Mouse (Mus musculus) MEL (cell line): ENCODE results near the gene Utrn. TPM values are rescaled to one million over a fixed set of nuclear protein-coding genes. Genes with fewer than 3 reads are reported as not detected.

Source experiments
- DNase-seq: peaks from one replicate; pipeline ENCODE4 v3.0.0; 2011; ENCODE audit warnings: low read depth, low spot score
- H3K27ac ChIP-seq: 2 replicates; pipeline ENCODE4 v1.5.1; 2012; ENCODE audit warnings: low read depth, mild to moderate bottlenecking, control low read depth, low read length, moderate library complexity; ENCODE audit not compliant: control insufficient read depth
- H3K27me3 ChIP-seq, 2 experiments: fragments of 150-350 bp in 1 of 2; sonication (generic) in 1 of 2; 2 replicates each; pipeline ENCODE4 v1.6.1; 2012; ENCODE audit warnings: low read length in 2 of 2, mild to moderate bottlenecking in 2 of 2, improper control_type of control experiment in 1 of 2, moderate library complexity in 1 of 2; ENCODE audit not compliant: insufficient read depth in 2 of 2, control insufficient read depth in 1 of 2
- H3K36me3 ChIP-seq, 2 experiments: 2 replicates each; pipeline ENCODE4 v1.6.1; 2012 to 2014; ENCODE audit warnings: low read length in 2 of 2, improper control_type of control experiment in 1 of 2, inconsistent platforms in 1 of 2, mild to moderate bottlenecking in 1 of 2; ENCODE audit not compliant: insufficient read depth in 2 of 2, control insufficient read depth in 1 of 2
- H3K4me1 ChIP-seq, 2 experiments: fragments of 150-350 bp in 1 of 2; sonication (generic) in 1 of 2; 2 replicates each; pipeline ENCODE4 v1.6.1; 2012; ENCODE audit warnings: low read length in 2 of 2, improper control_type of control experiment in 1 of 2, mild to moderate bottlenecking in 1 of 2; ENCODE audit not compliant: insufficient read depth in 2 of 2, control insufficient read depth in 1 of 2
- H3K4me3 ChIP-seq, 2 experiments: fragments of 150-350 bp in 1 of 2; sonication (generic) in 1 of 2; 2 replicates each; pipeline ENCODE4 v1.5.1; 2012; ENCODE audit warnings: low read depth in 2 of 2, low read length in 2 of 2, mild to moderate bottlenecking in 2 of 2, moderate library complexity in 2 of 2, control low read depth in 1 of 2, improper control_type of control experiment in 1 of 2; ENCODE audit not compliant: control insufficient read depth in 1 of 2, insufficient read depth in 1 of 2
- H3K79me2 ChIP-seq: 2 replicates; pipeline ENCODE4 v1.6.1; 2012; ENCODE audit warnings: mild to moderate bottlenecking, low read length, moderate library complexity; ENCODE audit not compliant: control insufficient read depth, poor library complexity, insufficient read depth
- H3K9ac ChIP-seq: 2 replicates; pipeline ENCODE4 v1.6.1; 2012; ENCODE audit warnings: low read depth, mild to moderate bottlenecking, control low read depth, low read length, moderate library complexity; ENCODE audit not compliant: control insufficient read depth, poor library complexity, severe bottlenecking
- H3K9me3 ChIP-seq: fragments of 150-350 bp; sonication (generic); replicated peaks from 2 replicates; pipeline ENCODE4 v1.6.1; 2012; ENCODE audit warnings: mild to moderate bottlenecking, low read length, improper control_type of control experiment, moderate library complexity; ENCODE audit not compliant: insufficient read depth
- CHD2 ChIP-seq: IDR thresholded peaks from 2 replicates; pipeline ENCODE4 v1.6.1; 2011; ENCODE audit warnings: low read length, improper control_type of control experiment
- E2F4 ChIP-seq: IDR thresholded peaks from 2 replicates; pipeline ENCODE4 v1.6.1; 2011; ENCODE audit warnings: low read depth, low read length, improper control_type of control experiment, borderline replicate concordance
- EP300 ChIP-seq, 2 experiments: IDR thresholded peaks; 2 replicates each; pipeline ENCODE4 v1.6.1; 2011; ENCODE audit warnings: improper control_type of control experiment in 2 of 2, low read length in 2 of 2, low read depth in 1 of 2, mild to moderate bottlenecking in 1 of 2
- GABPA ChIP-seq: IDR thresholded peaks from 2 replicates; pipeline ENCODE4 v1.6.1; 2012; ENCODE audit warnings: low read depth, mild to moderate bottlenecking, inconsistent platforms, low read length, improper control_type of control experiment, moderate library complexity
- JUND ChIP-seq: IDR thresholded peaks from 2 replicates; pipeline ENCODE4 v1.6.1; 2011; ENCODE audit warnings: low read depth, mild to moderate bottlenecking, improper control_type of control experiment, low read length
- MAX ChIP-seq: IDR thresholded peaks from 2 replicates; pipeline ENCODE4 v1.6.1; 2011; ENCODE audit warnings: low read length, improper control_type of control experiment
- MXI1 ChIP-seq: IDR thresholded peaks from 2 replicates; pipeline ENCODE4 v1.6.1; 2011; ENCODE audit warnings: mild to moderate bottlenecking, low read depth, low read length, improper control_type of control experiment
- MYB ChIP-seq: IDR thresholded peaks from 2 replicates; pipeline ENCODE4 v1.6.1; 2011; ENCODE audit warnings: mild to moderate bottlenecking, low read depth, low read length, improper control_type of control experiment
- NRF1 ChIP-seq: IDR thresholded peaks from 2 replicates; pipeline ENCODE4 v1.6.1; 2014; ENCODE audit warnings: low read depth, mild to moderate bottlenecking, inconsistent platforms, low read length, improper control_type of control experiment, moderate library complexity; ENCODE audit not compliant: poor library complexity, insufficient read depth, severe bottlenecking
- POLR2AphosphoS2 ChIP-seq: IDR thresholded peaks from 2 replicates; pipeline ENCODE4 v1.6.1; 2011; ENCODE audit warnings: low read length, improper control_type of control experiment
- POLR2AphosphoS5 ChIP-seq: IDR thresholded peaks from 2 replicates; pipeline ENCODE4 v1.6.1; 2012; ENCODE audit warnings: low read depth, borderline replicate concordance, mild to moderate bottlenecking, inconsistent platforms, low read length, moderate library complexity, mixed read lengths
- RAD21 ChIP-seq: IDR thresholded peaks from 2 replicates; pipeline ENCODE4 v1.6.1; 2011; ENCODE audit warnings: mild to moderate bottlenecking, low read depth, low read length, improper control_type of control experiment
- SMC3 ChIP-seq: IDR thresholded peaks from 2 replicates; pipeline ENCODE4 v1.6.1; 2011; ENCODE audit warnings: low read depth, low read length, improper control_type of control experiment
- TAL1 ChIP-seq: IDR thresholded peaks from 2 replicates; pipeline ENCODE4 v1.6.1; 2012; ENCODE audit warnings: mild to moderate bottlenecking, inconsistent platforms, low read length, moderate library complexity, mixed read lengths
- TCF12 ChIP-seq: IDR thresholded peaks from 2 replicates; pipeline ENCODE4 v1.6.1; 2014; ENCODE audit warnings: low read depth, mild to moderate bottlenecking, inconsistent platforms, low read length, improper control_type of control experiment, moderate library complexity
- UBTF ChIP-seq: IDR thresholded peaks from 2 replicates; pipeline ENCODE4 v1.6.1; 2012; ENCODE audit warnings: low read depth, mild to moderate bottlenecking, inconsistent platforms, low read length, improper control_type of control experiment, moderate library complexity, borderline replicate concordance; ENCODE audit not compliant: insufficient read depth
- ZC3H11A ChIP-seq: IDR thresholded peaks from 2 replicates; pipeline ENCODE4 v1.6.1; 2012; ENCODE audit warnings: low read depth, mild to moderate bottlenecking, inconsistent platforms, low read length, improper control_type of control experiment
- polyA plus RNA-seq, 2 experiments: library from polyadenylated mRNA; stranded (reverse) in 1 of 2; unstranded in 1 of 2; fragments of >175 nt in 1 of 2; fragments of >200 nt in 1 of 2; gene quantifications; 2 replicates each; pipeline versions ENCODE4 v1.2.1 to v1.2.4; 2012; ENCODE audit warnings: low replicate concordance in 2 of 2, low read depth in 1 of 2; ENCODE audit not compliant: insufficient read length in 2 of 2, insufficient read depth in 1 of 2, missing spikeins in 1 of 2
- total RNA-seq: library from RNA; depleted of rRNA; stranded (reverse); fragments of 300-350 nt; gene quantifications from 2 replicates; pipeline ENCODE4 v1.2.3, GENCODE M21; 2012; rRNA removed

Utrn gene
- total and polyA plus RNA-seq, 3 experiments, result 2.3 to 4.3 TPM; not detected in 1

GRCm38 (mm10) chr10:12339005-12339703 is 530.0 kb downstream of the Utrn start:
- no peak for TF ChIP-seq TCF12
- no peak for TF ChIP-seq GABPA
- no peak for TF ChIP-seq POLR2AphosphoS5
- TF ChIP-seq RAD21, result no peak
- no peak for TF ChIP-seq JUND
- no peak for TF ChIP-seq TAL1
- TF ChIP-seq E2F4, result no peak
- no peak for TF ChIP-seq SMC3
- no peak for TF ChIP-seq MYB
- no peak for TF ChIP-seq NRF1
- no peak for TF ChIP-seq MXI1
- TF ChIP-seq ZC3H11A, result no peak
- no peak for TF ChIP-seq EP300 (IDR thresholded peaks at IDR 0.05; ENCODE audit: low read depth in 1 of 2, low read length in 2 of 2)
- no peak for TF ChIP-seq CHD2
- no peak for TF ChIP-seq MAX
- no peak for TF ChIP-seq UBTF
- no peak for TF ChIP-seq POLR2AphosphoS2
- no peak for DNase-seq
- Histone ChIP-seq H3K9ac (no peak overlapping the region), H3K36me3 (no peaks in the 10 kb centered on the region), H3K79me2 (no peaks in the 10 kb centered on the region), H3K4me3 (no peak overlapping the region), H3K4me1 (no peaks in the 10 kb centered on the region), H3K27ac (no peak overlapping the region), H3K27me3 (peaks cover 0 to 3% of the 10 kb centered on the region in 2 experiments; a peak in 3 of 4 replicates), H3K9me3 (no peaks in the 10 kb centered on the region)

Other genes with a start within 250 kb of the Utrn start
- 1.9 and 3.2 TPM in 2 replicates for gene Stx11, start 94.9 kb upstream of the Utrn start, total RNA-seq
- 1 to 10 TPM in 1 of 2 experiments, not detected in 1; 2.9 TPM for gene Stx11, start 94.9 kb upstream of the Utrn start, polyA plus RNA-seq
- 16.6 and 17.5 TPM in 2 replicates for gene Sf3b5, start 136.0 kb upstream of the Utrn start, total RNA-seq
- gene Sf3b5, start 136.0 kb upstream of the Utrn start, polyA plus RNA-seq, result 10 to 100 TPM in 1 of 2 experiments, not detected in 1; 57.4 TPM
- gene Plagl1, start 191.1 kb upstream of the Utrn start, total RNA-seq, result not detected in 2 replicates
- not detected for gene Plagl1, start 191.1 kb upstream of the Utrn start, polyA plus RNA-seq